Mouse (Mus musculus) midbrain, embryonic 10.5 days (tissue): ENCODE measurements around the gene Gramd1c. TPM values are rescaled to one million over a fixed set of nuclear protein-coding genes. Genes with fewer than 3 reads are reported as not detected.

Experiments used
- DNase-seq: peaks from one replicate; pipeline ENCODE4 v3.0.0-alpha.2; 2017; ENCODE audit warnings: low spot score
- H3K27ac ChIP-seq: fragments of 300-500 bp; sonication (generic); replicated peaks from 2 replicates; pipeline ENCODE4 v1.5.1; 2016; ENCODE audit warnings: mild to moderate bottlenecking
- H3K27me3 ChIP-seq: fragments of 300-500 bp; sonication (generic); 2 replicates; pipeline ENCODE4 v1.6.1; 2016; ENCODE audit warnings: low read depth, mild to moderate bottlenecking; ENCODE audit not compliant: poor library complexity, severe bottlenecking
- H3K36me3 ChIP-seq: fragments of 300-500 bp; sonication (generic); 2 replicates; pipeline ENCODE4 v1.6.1; 2016; ENCODE audit warnings: mild to moderate bottlenecking, moderate library complexity
- H3K4me1 ChIP-seq: fragments of 300-500 bp; sonication (generic); 2 replicates; pipeline ENCODE4 v1.6.1; 2016
- H3K4me3 ChIP-seq: fragments of 300-500 bp; sonication (generic); 2 replicates; pipeline ENCODE4 v1.5.1; 2016; ENCODE audit warnings: mild to moderate bottlenecking, moderate library complexity
- H3K9me3 ChIP-seq: fragments of 300-500 bp; sonication (generic); replicated peaks from 2 replicates; pipeline ENCODE4 v1.6.1; 2016; ENCODE audit warnings: mild to moderate bottlenecking
- WGBS: fragments of 180-500 bp; shearing (Covaris S2); methylation state at CpG from one replicate; pipeline ENCODE4 v1.1.7; 2016; 5-methylcytosine and 5-hydroxymethylcytosine counted together
- microRNA-seq: library from miRNA; unstranded; fragments of <30 nt; microRNA quantifications from one replicate; pipeline ENCODE4, GENCODE M21; 2017
- polyA plus RNA-seq: library from polyadenylated mRNA; unstranded; fragments of >200 nt; fragmentation: Nextera tagmentation; extraction: Ambion mirVana; gene quantifications from 2 replicates; pipeline ENCODE4 v1.2.1, GENCODE M21; 2016

The Gramd1c gene
- polyA plus RNA-seq, 1 experiment from 2014 or later = 3.3 TPM

DNA sequence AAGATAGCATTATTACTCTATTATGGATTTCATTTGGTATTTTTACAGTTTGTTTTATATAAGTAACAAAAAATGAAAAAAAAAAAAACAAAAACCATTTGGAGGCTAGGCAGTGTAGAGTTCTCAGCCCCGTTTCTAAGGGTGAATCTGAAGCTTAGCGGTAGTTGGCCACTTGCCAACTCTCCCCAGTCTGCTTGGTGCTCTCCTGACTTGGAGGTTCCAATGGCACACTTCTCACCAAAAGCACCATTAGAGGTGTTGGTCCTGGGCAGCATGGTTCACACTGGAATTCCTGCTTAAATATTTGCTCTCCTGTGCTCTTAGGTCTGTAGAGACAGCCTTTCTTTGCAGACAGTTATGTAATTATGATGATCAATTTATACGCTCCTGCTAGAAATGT is 127.8 kb downstream of the Gramd1c start:
- DNase-seq = no peak
- 93% methylated on average over 3 of the region's 3 CpGs for WGBS

GRCm38 (mm10) chr16:43934856-43935255 is 128.3 kb downstream of the Gramd1c start:
- no peak overlapping the region for H3K4me3 ChIP-seq
- DNase-seq = no peak
- 91% methylated on average over 8 of the region's 8 CpGs for WGBS

More for the DNA sequence above, 127.8 kb downstream of the Gramd1c start:
- Histone ChIP-seq H3K4me1 (no peaks in the 10 kb centered on the region), H3K4me3 (no peak overlapping the region), H3K9me3 (no peaks in the 10 kb centered on the region), H3K27ac (no peak overlapping the region), H3K27me3 (no peaks in the 10 kb centered on the region), H3K36me3 (0 out of 2 replicates have a peak, but pooled peaks cover 3% of the 10 kb centered on the region)

GRCm38 (mm10) chr16:43933041-43933440 is 130.1 kb downstream of the Gramd1c start:
- H3K9me3 ChIP-seq = no peaks in the 10 kb centered on the region
- H3K36me3 ChIP-seq = no peaks in the 10 kb centered on the region
- no peak overlapping the region for H3K27ac ChIP-seq
- H3K4me1 ChIP-seq = no peaks in the 10 kb centered on the region
- no peak for DNase-seq
- WGBS = 90% methylated on average over 6 of the region's 6 CpGs
- H3K4me3 ChIP-seq = no peak overlapping the region
- no peaks in the 10 kb centered on the region for H3K27me3 ChIP-seq

More at GRCm38 (mm10) chr16:43934856-43935255, 128.3 kb downstream of the Gramd1c start:
- no peaks in the 10 kb centered on the region for H3K4me1 ChIP-seq
- 0 out of 2 replicates have a peak, but pooled peaks cover 3% of the 10 kb centered on the region for H3K36me3 ChIP-seq
- no peak overlapping the region for H3K27ac ChIP-seq
- H3K27me3 ChIP-seq = no peaks in the 10 kb centered on the region
- H3K9me3 ChIP-seq = no peaks in the 10 kb centered on the region

DNA sequence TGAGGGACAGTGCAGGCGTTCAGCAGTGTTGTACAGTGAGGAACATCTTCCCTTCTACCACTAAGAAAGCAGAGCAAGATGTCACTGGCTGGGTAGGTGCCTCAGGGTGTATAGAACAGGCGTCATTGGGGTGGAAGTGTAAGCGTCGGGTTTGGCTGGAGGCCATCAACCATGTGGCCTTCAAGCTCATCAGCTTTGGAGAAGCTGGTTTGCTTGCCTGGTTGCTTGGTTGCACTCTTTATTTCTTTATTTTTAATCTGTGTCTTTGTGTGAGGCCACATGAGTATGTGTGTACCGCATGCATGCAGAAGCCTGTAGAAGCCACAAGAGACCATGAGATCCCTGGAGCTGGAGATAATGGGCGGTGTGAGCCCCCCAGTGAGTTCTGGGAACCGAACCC is 130.8 kb downstream of the Gramd1c start:
- Histone ChIP-seq H3K9me3 (no peaks in the 10 kb centered on the region), H3K27me3 (no peaks in the 10 kb centered on the region), H3K27ac (no peak overlapping the region), H3K4me3 (no peak overlapping the region), H3K4me1 (no peaks in the 10 kb centered on the region), H3K36me3 (no peaks in the 10 kb centered on the region)
- 92% methylated on average over 7 of the region's 7 CpGs for WGBS
- no peak for DNase-seq

- no peak overlapping the region for H3K27ac ChIP-seq
- no peaks in the 10 kb centered on the region for H3K27me3 ChIP-seq
- no peaks in the 10 kb centered on the region for H3K4me1 ChIP-seq
- 86% methylated on average over 3 of the region's 3 CpGs for WGBS
- no peaks in the 10 kb centered on the region for H3K9me3 ChIP-seq
- H3K4me3 ChIP-seq = no peak overlapping the region
- no peak for DNase-seq
- H3K36me3 ChIP-seq = no peaks in the 10 kb centered on the region
Measured at GRCm38 (mm10) chr16:43931502-43931901, 131.6 kb downstream of the Gramd1c start.

DNA sequence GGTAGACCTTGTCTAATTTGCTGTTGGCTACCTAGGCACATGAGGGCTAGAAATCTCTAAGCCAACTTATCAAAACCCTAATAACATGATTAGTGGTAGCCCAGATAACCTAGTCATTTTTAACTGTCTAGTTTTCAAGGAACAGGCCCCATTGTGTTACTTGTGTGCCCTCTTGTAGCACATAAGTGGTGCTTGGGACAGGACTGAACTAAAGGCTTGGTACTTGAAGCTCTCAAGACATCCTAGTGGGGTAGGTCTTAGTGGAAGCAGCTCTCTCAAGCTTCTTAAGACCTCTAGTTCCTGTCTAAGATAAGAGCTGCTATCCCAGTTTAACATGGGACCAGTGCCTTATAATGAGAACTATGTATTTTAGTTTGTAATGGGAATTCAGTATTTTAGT is 132.6 kb downstream of the Gramd1c start:
- H3K27me3 ChIP-seq = no peaks in the 10 kb centered on the region
- no peak overlapping the region for H3K4me3 ChIP-seq
- H3K4me1 ChIP-seq = peaks cover 3% of the 10 kb centered on the region; the same call in 1 of the 2 replicates
- no peak for DNase-seq
- no peaks in the 10 kb centered on the region for H3K36me3 ChIP-seq
- no peaks in the 10 kb centered on the region for H3K9me3 ChIP-seq
- no peak overlapping the region for H3K27ac ChIP-seq

Small RNA genes within 50 kb of the gene (microRNA-seq; reads per million reads assigned to microRNA genes)
- gene Mir3470b = not detected

Other genes starting within 250 kb of the Gramd1c start
- gene Ccdc191, start 173.5 kb downstream of the Gramd1c start, polyA plus RNA-seq = 15.7 and 19.3 TPM in 2 replicates
- gene Qtrt2, start 136.5 kb downstream of the Gramd1c start, polyA plus RNA-seq = 32.2 and 32.5 TPM in 2 replicates
- 0.17 and 0.40 TPM in 2 replicates for gene Zdhhc23, start 83.6 kb downstream of the Gramd1c start, polyA plus RNA-seq
- 43.3 and 55.5 TPM in 2 replicates for gene Atp6v1a, start 76.4 kb upstream of the Gramd1c start, polyA plus RNA-seq
- 129 and 143 TPM in 2 replicates for gene Naa50, start 76.5 kb upstream of the Gramd1c start, polyA plus RNA-seq
- gene Usf3, start 109.9 kb upstream of the Gramd1c start, polyA plus RNA-seq = 1.7 and 2.3 TPM in 2 replicates